Mouse (Mus musculus): ENCODE data around the gene Atf7ip. TPM values are rescaled to one million over a fixed set of nuclear protein-coding genes. Genes with fewer than 3 reads are reported as not detected.

Atf7ip gene
- polyA plus RNA-seq, 1 experiment from 2014 or later: 43.5 TPM

DNA sequence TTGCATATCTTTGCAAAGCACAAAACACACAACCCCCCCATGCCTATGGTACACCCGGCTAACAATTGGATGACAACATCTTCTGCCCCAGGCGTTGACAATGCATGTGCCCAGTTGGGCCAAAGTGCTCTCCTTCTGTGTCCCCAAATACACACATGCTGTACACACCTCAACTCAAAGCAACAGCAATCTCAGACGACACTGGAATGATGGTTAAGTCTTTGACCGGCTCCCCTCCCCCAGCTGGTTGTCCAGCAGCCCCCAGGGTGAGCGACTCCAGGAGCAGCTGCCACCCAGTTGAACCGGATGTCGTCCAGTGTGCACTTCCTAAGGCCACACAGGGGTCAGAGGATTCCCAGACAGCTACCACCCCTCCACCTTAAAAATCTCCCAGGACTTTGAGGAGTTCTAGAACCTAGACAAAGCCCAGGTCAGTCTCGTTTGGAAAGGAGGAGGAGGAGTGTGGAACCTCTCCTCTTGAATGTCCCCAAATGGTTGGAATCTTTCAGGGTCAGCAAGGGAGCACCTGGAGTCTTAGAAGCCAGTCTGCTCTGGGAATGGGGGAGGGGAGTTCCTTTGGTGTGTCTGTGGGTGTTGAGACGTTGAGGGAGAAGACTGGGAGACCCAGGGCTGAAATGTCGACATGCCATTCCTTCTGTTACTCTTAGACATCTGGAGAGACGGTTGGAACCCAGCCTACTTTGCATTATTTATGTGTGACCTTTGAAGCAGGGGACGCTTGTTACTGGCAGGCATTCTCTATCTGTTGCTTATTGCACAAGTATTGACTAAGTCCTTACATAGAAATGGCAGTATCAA is 36.8 kb upstream of the Atf7ip start:
- Histone ChIP-seq H3K4me1 (replicated peaks) (peaks cover 29% of the 10 kb centered on the region), H3K9me3 (0 out of 2 replicates have a peak, but pooled peaks cover 3% of the 10 kb centered on the region), H3K4me3 (replicated peaks) (no peak overlapping the region), H3K27ac (peak overlapping the region; percentile 97), H3K27me3 (no peaks in the 10 kb centered on the region), H3K4me2 (no peak overlapping the region), H3K9ac (replicated peaks) (no peak overlapping the region), H3K36me3 (no peaks in the 10 kb centered on the region)
- 21% methylated on average over 12 of the region's 12 CpGs for WGBS
- ATAC-seq (ENCODE audit: insufficient number of reproducible peaks, insufficient read depth, low FRiP score, low TSS enrichment, low read depth): peak; percentile 3; the same call in 1 of the 2 replicates

DNA sequence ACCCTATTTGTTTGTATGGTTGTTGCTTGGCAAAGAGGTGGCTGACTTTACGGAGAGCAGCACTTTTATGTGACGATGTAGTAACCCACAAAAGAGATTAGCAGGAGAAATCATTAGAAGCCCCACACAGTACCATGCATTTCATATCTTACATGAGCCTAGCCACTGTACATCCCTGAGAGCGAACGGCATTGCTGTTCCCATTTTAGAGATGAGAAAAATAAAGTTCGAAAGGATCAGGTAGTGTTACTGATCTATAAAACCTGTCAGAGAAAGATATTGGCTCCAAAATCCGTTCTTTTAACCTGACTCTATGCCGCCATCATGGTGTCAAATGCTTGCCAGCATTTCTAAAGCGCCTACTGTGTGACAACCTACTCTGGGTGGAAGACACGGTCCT is 36.2 kb upstream of the Atf7ip start:
- Histone ChIP-seq H3K4me1 (replicated peaks) (peaks cover 29% of the 10 kb centered on the region), H3K9ac (replicated peaks) (no peak overlapping the region), H3K27me3 (no peaks in the 10 kb centered on the region), H3K36me3 (no peaks in the 10 kb centered on the region), H3K4me3 (replicated peaks) (no peak overlapping the region), H3K9me3 (0 out of 2 replicates have a peak, but pooled peaks cover 3% of the 10 kb centered on the region), H3K4me2 (no peak overlapping the region), H3K27ac (peak overlapping the region; percentile 97)
- 72% methylated on average over 9 of the region's 9 CpGs for WGBS
- no peak for ATAC-seq (ENCODE audit: insufficient number of reproducible peaks, insufficient read depth, low FRiP score, low TSS enrichment, low read depth)

DNA sequence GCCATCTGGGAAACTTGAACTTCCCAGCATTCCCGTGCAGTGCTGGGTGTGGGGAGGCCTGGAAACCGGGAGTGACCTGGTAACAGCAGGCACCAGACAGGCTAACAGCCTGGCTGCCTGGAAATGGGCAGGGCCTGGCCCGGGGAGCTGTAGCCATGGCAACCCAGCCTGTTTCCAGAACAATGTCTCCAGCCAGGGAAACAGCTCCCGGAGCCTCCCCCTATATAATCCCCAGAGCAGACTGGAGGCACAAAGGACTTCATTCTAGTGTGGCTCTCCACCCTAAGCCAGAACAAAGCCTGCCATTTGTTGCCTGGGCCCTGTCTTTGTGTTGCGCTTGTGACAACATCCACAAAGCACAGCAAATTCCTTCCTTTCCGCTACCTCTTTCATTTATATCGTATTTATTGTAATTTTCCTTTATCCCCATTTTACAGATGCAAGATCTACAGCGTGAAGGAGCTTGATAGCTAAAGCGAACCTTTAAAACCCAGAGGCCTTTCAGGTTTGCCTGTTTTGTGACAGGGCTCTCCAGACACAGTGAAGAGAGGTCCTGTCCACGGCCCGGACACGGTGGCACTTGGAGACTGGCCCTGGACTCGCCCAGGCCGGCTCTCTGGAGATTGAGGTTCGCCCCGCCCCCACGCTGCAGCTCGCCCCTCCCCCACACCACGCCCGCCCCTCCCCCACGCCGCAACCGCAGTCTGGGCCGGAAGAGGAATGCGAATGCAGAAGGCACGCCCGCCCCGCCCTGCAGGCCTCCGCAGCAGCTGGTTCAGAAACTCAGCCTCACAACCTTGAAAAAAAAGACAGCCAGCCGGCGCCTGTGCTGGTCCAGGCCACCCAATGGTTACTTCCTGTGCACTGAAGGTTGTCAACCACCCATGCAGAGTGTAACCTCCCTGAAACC is 35.4 kb upstream of the Atf7ip start:
- Histone ChIP-seq H3K4me1 (replicated peaks) (peaks cover 34% of the 10 kb centered on the region), H3K27me3 (no peaks in the 10 kb centered on the region), H3K9me3 (no peaks in the 10 kb centered on the region), H3K27ac (peak overlapping the region; percentile 97), H3K4me3 (replicated peaks) (no peak overlapping the region; the same call in 1 of the 2 replicates), H3K36me3 (no peaks in the 10 kb centered on the region), H3K4me2 (peak overlapping the region; percentile 28), H3K9ac (replicated peaks) (no peak overlapping the region)
- WGBS: 5% methylated on average over 30 of the region's 31 CpGs
- ATAC-seq (ENCODE audit: insufficient number of reproducible peaks, insufficient read depth, low FRiP score, low TSS enrichment, low read depth): peak; percentile 82

DNA sequence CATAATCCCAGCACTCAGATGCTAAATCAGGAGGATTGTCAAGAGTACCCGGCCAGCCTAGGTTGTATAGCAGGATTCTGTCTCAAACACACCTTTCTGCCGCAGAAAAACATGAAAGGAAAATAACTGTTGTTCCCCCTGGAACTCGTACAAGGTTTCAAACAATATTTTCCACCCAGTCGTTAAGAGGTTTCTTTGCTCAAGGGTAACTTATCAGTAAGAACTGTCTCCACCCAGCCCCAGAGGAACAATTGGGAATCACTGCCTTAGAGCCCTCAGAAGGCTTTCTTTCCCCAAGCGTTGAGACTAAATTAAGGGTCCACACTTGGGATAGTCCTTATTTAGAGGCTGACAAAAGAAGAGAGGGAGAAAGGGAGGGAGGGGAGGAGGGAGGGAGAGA is 34.4 kb upstream of the Atf7ip start:
- Histone ChIP-seq H3K4me2 (no peak overlapping the region), H3K4me3 (replicated peaks) (no peak overlapping the region), H3K36me3 (no peaks in the 10 kb centered on the region), H3K27me3 (no peaks in the 10 kb centered on the region), H3K27ac (peak overlapping the region; percentile 97), H3K9me3 (no peaks in the 10 kb centered on the region), H3K4me1 (replicated peaks) (peaks cover 38% of the 10 kb centered on the region), H3K9ac (replicated peaks) (no peak overlapping the region)
- ATAC-seq (ENCODE audit: insufficient number of reproducible peaks, insufficient read depth, low FRiP score, low TSS enrichment, low read depth): no peak
- 42% methylated on average over 5 of the region's 5 CpGs for WGBS

DNA sequence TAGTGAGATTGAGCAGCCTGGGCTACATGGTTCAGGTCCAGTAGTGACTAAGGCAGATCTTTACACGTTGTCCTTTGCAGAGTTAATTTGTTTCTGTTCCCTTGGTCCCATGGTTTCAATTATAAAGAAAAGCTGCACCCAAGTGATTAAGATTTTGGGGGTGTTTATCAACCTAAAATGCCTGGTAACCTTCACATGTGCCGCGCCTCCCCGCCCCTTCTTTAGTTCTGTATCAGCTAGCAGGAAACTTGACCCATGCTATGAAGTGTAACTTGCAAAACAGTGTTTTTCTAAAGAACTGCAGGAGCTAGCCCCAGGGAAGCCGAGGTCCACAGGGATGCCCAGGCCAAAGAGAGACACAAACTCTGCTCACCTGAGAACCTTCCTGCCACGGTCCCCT is 33.2 kb upstream of the Atf7ip start:
- ATAC-seq (ENCODE audit: insufficient number of reproducible peaks, insufficient read depth, low FRiP score, low TSS enrichment, low read depth): no peak
- no peak overlapping the region for H3K27ac ChIP-seq
- H3K4me2 ChIP-seq: no peak overlapping the region
- no peak overlapping the region for H3K9ac ChIP-seq (replicated peaks)
- H3K4me3 ChIP-seq (replicated peaks): no peak overlapping the region
- H3K4me1 ChIP-seq (replicated peaks): peaks cover 36% of the 10 kb centered on the region
- WGBS: 63% methylated on average over 6 of the region's 6 CpGs
- H3K36me3 ChIP-seq: no peaks in the 10 kb centered on the region
- no peaks in the 10 kb centered on the region for H3K27me3 ChIP-seq
- no peaks in the 10 kb centered on the region for H3K9me3 ChIP-seq

DNA sequence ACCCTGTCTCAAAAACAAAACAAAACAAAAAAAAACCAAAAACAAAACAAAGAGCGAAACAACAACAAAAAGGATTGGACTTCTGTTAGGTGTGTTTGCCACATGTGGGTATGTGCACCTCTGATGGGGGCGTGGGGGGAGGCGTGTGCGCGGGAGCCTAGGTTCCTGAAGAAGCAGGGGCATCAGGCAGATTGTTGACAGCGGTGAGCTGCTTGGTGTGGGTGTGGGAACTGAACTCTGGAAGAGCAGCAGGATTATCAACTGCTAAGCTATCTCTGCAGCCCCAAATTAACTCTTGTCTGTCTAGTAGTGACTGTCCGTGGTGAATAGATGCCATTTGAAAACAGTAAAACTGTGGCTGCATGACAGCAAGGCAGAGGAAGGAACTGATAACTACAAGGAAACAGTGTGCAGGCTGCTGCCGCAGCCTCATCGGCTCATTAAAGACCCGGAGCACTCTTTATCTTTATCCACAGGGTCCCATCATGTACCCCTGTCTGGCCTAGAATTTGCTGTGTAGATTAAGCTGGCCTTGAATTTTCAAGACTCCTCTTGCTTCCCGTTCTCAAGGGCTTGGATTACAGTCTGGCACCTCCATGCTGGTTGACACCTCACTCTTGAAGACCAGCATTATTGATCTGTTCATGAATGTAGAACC is 32.4 kb upstream of the Atf7ip start:
- Histone ChIP-seq H3K9me3 (no peaks in the 10 kb centered on the region), H3K4me1 (replicated peaks) (peaks cover 35% of the 10 kb centered on the region), H3K27ac (no peak overlapping the region), H3K4me3 (replicated peaks) (no peak overlapping the region), H3K27me3 (no peaks in the 10 kb centered on the region), H3K4me2 (no peak overlapping the region), H3K36me3 (no peaks in the 10 kb centered on the region), H3K9ac (replicated peaks) (no peak overlapping the region)
- ATAC-seq (ENCODE audit: insufficient number of reproducible peaks, insufficient read depth, low FRiP score, low TSS enrichment, low read depth): no peak
- 81% methylated on average over 11 of the region's 11 CpGs for WGBS

DNA sequence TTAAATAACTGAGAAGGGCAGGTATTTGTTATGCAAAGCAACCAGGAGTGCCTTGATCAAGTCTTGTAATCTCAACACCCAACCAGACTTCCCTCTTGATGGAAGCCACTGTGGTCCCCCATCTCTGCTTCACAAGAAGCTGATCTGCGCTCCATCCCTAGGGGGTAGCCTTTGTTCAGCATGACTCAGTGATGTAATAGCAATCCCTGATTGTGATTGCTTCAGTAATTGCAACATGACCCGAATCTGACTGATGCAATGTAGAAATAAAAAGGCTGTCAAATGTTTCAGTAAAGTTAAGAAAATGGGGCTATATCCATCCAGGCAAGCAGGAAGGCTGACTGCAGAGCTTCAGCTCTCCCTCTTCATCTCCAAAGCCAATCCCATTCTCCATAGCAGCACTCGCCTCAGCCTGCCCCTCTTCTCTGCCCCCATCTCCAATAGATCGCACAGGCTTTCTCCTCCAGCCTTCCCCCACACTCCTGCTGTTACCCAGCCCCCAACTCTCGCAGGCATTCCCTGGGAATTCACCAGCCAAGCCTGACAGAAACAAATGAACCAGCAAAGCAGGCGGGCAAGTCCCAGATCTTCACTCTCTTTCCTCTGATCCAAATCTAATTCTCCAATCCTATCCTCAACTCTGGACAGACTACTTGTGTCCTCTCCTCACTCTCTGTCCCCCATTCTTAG is 30.7 kb upstream of the Atf7ip start:
- Histone ChIP-seq H3K27ac (peak overlapping the region; percentile 45; the same call in 1 of the 2 replicates), H3K9me3 (no peaks in the 10 kb centered on the region), H3K4me2 (no peak overlapping the region), H3K4me1 (replicated peaks) (peaks cover 25% of the 10 kb centered on the region), H3K27me3 (no peaks in the 10 kb centered on the region), H3K9ac (replicated peaks) (no peak overlapping the region), H3K4me3 (replicated peaks) (no peak overlapping the region), H3K36me3 (no peaks in the 10 kb centered on the region)
- WGBS: 39% methylated on average over 6 of the region's 6 CpGs
- ATAC-seq (ENCODE audit: insufficient number of reproducible peaks, insufficient read depth, low FRiP score, low TSS enrichment, low read depth): no peak

DNA sequence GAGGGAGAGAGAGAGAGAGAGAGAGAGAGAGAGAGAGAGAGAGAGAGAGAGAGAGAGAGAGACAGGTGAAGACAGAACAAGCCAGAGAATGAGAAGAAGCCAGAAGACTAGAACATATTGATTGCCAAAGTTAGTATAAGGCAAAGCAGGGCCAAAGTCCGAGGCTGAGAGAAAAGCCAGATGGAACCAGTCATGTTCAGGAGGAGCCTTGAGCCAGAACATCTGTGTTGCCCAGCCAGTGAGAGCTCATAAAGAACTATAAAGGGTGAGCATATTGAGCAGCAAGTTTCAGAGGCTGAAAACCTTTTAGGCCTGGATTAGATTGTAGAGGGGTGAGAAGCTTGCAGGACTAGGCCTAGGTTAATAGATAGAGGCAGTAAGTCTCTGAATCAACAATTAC is 28.1 kb upstream of the Atf7ip start:
- Histone ChIP-seq H3K4me2 (no peak overlapping the region), H3K27me3 (no peaks in the 10 kb centered on the region), H3K9me3 (peaks cover 9% of the 10 kb centered on the region; the same call in 1 of the 2 replicates), H3K4me1 (replicated peaks) (peaks cover 9% of the 10 kb centered on the region), H3K9ac (replicated peaks) (no peak overlapping the region), H3K4me3 (replicated peaks) (no peak overlapping the region), H3K36me3 (no peaks in the 10 kb centered on the region), H3K27ac (no peak overlapping the region)
- 38% methylated on average over 1 of the region's 1 CpGs for WGBS
- ATAC-seq (ENCODE audit: insufficient number of reproducible peaks, insufficient read depth, low FRiP score, low TSS enrichment, low read depth): no peak

DNA sequence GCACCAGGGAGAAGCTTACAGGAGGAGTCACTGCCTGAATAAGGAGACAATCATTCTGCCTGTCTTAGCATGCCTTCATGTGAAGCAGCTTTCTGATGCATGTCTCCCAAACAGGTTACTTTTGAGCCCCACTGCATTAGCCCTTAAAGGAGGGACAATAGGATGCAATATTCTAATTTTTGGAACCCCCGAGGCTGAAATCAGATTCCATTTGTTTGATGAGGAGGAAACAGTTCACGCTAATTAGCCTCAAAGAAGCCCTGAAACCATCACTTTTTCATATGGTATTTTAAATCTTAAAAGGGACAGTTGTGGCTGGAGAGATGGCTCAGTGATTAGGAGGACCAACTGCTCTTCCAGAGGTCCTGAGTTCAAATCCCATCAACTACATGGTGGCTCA is 22.4 kb upstream of the Atf7ip start:
- Histone ChIP-seq H3K4me1 (replicated peaks) (no peaks in the 10 kb centered on the region; the same call in 1 of the 2 replicates), H3K4me3 (replicated peaks) (no peak overlapping the region), H3K27me3 (no peaks in the 10 kb centered on the region), H3K9me3 (peaks cover 9% of the 10 kb centered on the region; the same call in 1 of the 2 replicates), H3K4me2 (no peak overlapping the region), H3K9ac (replicated peaks) (no peak overlapping the region), H3K36me3 (no peaks in the 10 kb centered on the region), H3K27ac (no peak overlapping the region)
- ATAC-seq (ENCODE audit: insufficient number of reproducible peaks, insufficient read depth, low FRiP score, low TSS enrichment, low read depth): no peak
- WGBS: 89% methylated on average over 2 of the region's 2 CpGs

DNA sequence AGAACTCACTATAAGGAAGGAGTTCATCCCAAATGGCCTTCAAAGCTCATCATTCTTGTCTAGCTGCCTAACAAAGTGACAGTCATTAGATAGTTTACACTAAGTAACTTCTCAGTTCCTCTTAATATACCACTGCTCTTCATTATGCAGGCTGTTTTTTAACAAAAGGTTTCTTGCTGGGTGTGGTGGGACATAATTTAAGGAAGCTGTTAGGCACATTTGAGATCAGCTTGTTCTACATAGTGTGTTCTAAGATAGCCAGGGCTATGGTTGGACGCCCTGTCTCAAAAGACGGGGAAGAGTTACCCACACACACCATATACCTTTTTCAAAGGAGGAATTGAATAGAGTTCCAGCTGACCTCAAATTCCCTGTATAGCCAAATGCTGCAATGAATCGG is 21.9 kb upstream of the Atf7ip start:
- 99% methylated on average over 3 of the region's 3 CpGs for WGBS
- ATAC-seq (ENCODE audit: insufficient number of reproducible peaks, insufficient read depth, low FRiP score, low TSS enrichment, low read depth): no peak
- Histone ChIP-seq H3K27ac (no peak overlapping the region), H3K9me3 (peaks cover 9% of the 10 kb centered on the region; the same call in 1 of the 2 replicates), H3K4me3 (replicated peaks) (no peak overlapping the region), H3K4me2 (no peak overlapping the region), H3K36me3 (no peaks in the 10 kb centered on the region), H3K9ac (replicated peaks) (no peak overlapping the region), H3K4me1 (replicated peaks) (no peaks in the 10 kb centered on the region; the same call in 1 of the 2 replicates), H3K27me3 (no peaks in the 10 kb centered on the region)
